Mouse (Mus musculus) intestine, embryonic 14.5 days (tissue): ENCODE measurements at regions not wholly inside any gene's neighbourhood (a gene's known extent, or its start where the extent isn't known, plus 50 kb on each side); places are given as distances from the start of the nearest gene placed in this dataset.
"Not testable (repeated sequence)": the region's sequence is repeated elsewhere in the genome, so short reads cannot be mapped to it uniquely, and the experiment has no call there.

ENCODE experiments used
- ATAC-seq: fragments of 200-750 bp; cut with Nextera tagmentation; replicated peaks from 2 replicates; pipeline ENCODE4 v1.8.0; 2017; ENCODE audit warnings: low read depth, moderate number of reproducible peaks, moderate TSS enrichment, moderate library complexity; ENCODE audit not compliant: low FRiP score, low TSS enrichment
- DNase-seq: peaks from one replicate; pipeline ENCODE4 v3.0.0-alpha.2; 2018; ENCODE audit warnings: low spot score
- H3K27ac ChIP-seq: fragments of 300-500 bp; sonication (generic); 2 replicates; pipeline ENCODE4 v1.5.1; 2014; ENCODE audit warnings: low read depth, mild to moderate bottlenecking, control low read depth
- H3K27me3 ChIP-seq: fragments of 300-500 bp; sonication (generic); replicated peaks from 2 replicates; pipeline ENCODE4 v1.6.1; 2014; ENCODE audit warnings: low read length, control low read depth; ENCODE audit not compliant: control insufficient read depth, insufficient read depth
- H3K36me3 ChIP-seq: fragments of 300-500 bp; sonication (generic); 2 replicates; pipeline ENCODE4 v1.6.1; 2014; ENCODE audit warnings: low read length, control low read depth; ENCODE audit not compliant: control insufficient read depth, insufficient read depth
- H3K4me1 ChIP-seq: fragments of 300-500 bp; sonication (generic); replicated peaks from 2 replicates; pipeline ENCODE4 v1.6.1; 2014; ENCODE audit warnings: low read length, control low read depth, mixed read lengths; ENCODE audit not compliant: control insufficient read depth, insufficient read depth
- H3K4me2 ChIP-seq: fragments of 300-500 bp; sonication (generic); 2 replicates; pipeline ENCODE4 v1.6.1; 2014; ENCODE audit warnings: low read length
- H3K4me3 ChIP-seq: fragments of 300-500 bp; sonication (generic); 2 replicates; pipeline ENCODE4 v1.5.1; 2014; ENCODE audit warnings: low read depth, low read length, control low read depth, mixed read lengths
- H3K9ac ChIP-seq: fragments of 300-500 bp; sonication (generic); 2 replicates; pipeline ENCODE4 v1.6.1; 2014; ENCODE audit warnings: mild to moderate bottlenecking, low read length
- H3K9me3 ChIP-seq: fragments of 300-500 bp; sonication (generic); 2 replicates; pipeline ENCODE4 v1.6.1; 2016; ENCODE audit warnings: low read length, control low read depth; ENCODE audit not compliant: control insufficient read depth
- WGBS: fragments of 180-500 bp; shearing (Covaris S2); extraction: QIAGEN DNeasy Blood & Tissue Kit; methylation state at CpG from one replicate; pipeline ENCODE4 v1.1.7; 2014; 5-methylcytosine and 5-hydroxymethylcytosine counted together

GRCm38 (mm10) chr13:50092537-50092936 is 157.6 kb downstream of the Gm906 start:
- DNase-seq (no peak), ATAC-seq (no peak)
- WGBS, result 76% methylated on average over 2 of the region's 2 CpGs
- Histone ChIP-seq H3K4me1 (no peaks in the 10 kb centered on the region), H3K27ac (no peak overlapping the region), H3K27me3 (no peaks in the 10 kb centered on the region), H3K4me2 (no peak overlapping the region), H3K4me3 (no peak overlapping the region), H3K36me3 (no peaks in the 10 kb centered on the region), H3K9ac (no peak overlapping the region), H3K9me3 (no peaks in the 10 kb centered on the region)

DNA sequence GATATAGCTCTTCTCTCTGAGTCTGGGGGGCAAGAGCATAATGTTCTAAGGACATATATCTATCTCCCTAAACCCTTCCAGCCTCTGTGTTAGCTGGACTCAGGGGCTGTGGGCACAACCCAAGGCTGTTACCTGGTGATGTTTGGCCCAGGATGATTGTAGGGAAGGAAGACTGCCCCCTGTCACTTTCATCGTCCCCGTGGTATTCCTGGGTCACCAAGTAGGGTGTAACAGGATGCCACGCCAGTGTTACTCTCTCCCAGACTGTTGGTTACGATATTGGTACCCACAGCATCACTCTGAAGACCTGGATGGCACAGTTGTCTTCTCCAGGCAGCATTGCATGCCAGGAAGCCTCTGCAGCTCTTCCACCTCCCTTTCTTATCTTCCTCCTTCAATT is 185.3 kb downstream of the Gm906 start:
- H3K9ac ChIP-seq, result no peak overlapping the region
- ATAC-seq (no peak), DNase-seq (no peak)
- WGBS, result 78% methylated on average over 4 of the region's 4 CpGs
- H3K9me3 ChIP-seq, result no peaks in the 10 kb centered on the region
- no peaks in the 10 kb centered on the region for H3K27me3 ChIP-seq
- no peaks in the 10 kb centered on the region for H3K36me3 ChIP-seq
- H3K4me2 ChIP-seq, result no peak overlapping the region
- no peaks in the 10 kb centered on the region for H3K4me1 ChIP-seq
- H3K4me3 ChIP-seq, result no peak overlapping the region
- no peak overlapping the region for H3K27ac ChIP-seq

DNA sequence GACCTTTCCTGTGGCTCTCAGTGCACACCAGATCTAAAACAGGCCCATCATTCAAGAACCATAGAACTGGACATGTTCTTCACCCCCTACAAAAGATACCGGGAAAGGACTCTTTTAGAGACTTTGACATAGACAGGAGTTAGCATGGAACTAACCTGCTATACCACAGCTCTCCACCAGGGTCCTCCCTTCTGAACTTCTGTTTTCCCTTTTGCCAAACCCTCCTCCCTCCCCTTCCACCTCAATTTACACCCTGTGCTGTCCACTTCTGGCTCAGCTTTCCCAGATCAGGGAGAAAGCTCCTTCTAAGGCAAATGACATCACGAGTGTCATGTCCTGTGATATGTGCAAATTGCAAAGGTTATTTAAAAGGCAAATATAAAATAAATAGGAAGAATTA is 185.7 kb downstream of the Gm906 start:
- not testable (repeated sequence) for DNase-seq, H3K27me3 ChIP-seq, H3K4me1 ChIP-seq, H3K36me3 ChIP-seq, H3K4me2 ChIP-seq, H3K27ac ChIP-seq, ATAC-seq, H3K9ac ChIP-seq, H3K4me3 ChIP-seq, H3K9me3 ChIP-seq
- WGBS, result 62% methylated on average over 2 of the region's 2 CpGs

GRCm38 (mm10) chr13:50059676-50060075 is 190.4 kb downstream of the Gm906 start:
- H3K4me2 ChIP-seq, H3K4me3 ChIP-seq, H3K4me1 ChIP-seq, ATAC-seq, H3K27ac ChIP-seq, H3K27me3 ChIP-seq, H3K36me3 ChIP-seq, H3K9me3 ChIP-seq, H3K9ac ChIP-seq, DNase-seq: not testable (repeated sequence)
- 71% methylated on average over 1 of the region's 1 CpGs for WGBS

DNA sequence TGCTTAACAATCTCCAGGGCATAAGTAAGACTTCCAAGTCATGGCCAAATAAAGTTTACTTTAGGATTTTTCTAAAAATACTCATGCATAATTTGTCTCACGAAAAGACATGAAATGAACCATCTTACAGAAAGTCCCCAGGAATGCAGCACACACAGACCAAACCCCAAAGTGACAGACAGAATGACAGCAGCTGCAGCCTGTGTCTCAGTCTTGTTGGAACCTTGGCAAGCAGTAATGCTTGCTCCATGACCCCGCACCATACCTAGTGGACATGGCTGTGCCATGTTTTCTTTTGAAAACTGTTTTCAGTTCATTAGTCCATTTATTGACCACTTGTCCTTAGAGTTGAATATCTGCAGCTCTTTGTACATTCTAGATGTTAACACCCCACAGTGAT is 191.1 kb downstream of the Gm906 start:
- not testable (repeated sequence) for H3K9ac ChIP-seq, H3K27ac ChIP-seq, ATAC-seq, H3K4me1 ChIP-seq, H3K27me3 ChIP-seq, DNase-seq, H3K9me3 ChIP-seq, H3K4me3 ChIP-seq, H3K36me3 ChIP-seq, H3K4me2 ChIP-seq
- WGBS, result 47% methylated on average over 2 of the region's 2 CpGs

GRCm38 (mm10) chr13:50051746-50052145 is 198.4 kb downstream of the Gm906 start:
- H3K27ac ChIP-seq, H3K9me3 ChIP-seq, H3K27me3 ChIP-seq, H3K4me1 ChIP-seq, DNase-seq, ATAC-seq, H3K36me3 ChIP-seq, H3K9ac ChIP-seq, H3K4me2 ChIP-seq, H3K4me3 ChIP-seq: not testable (repeated sequence)

DNA sequence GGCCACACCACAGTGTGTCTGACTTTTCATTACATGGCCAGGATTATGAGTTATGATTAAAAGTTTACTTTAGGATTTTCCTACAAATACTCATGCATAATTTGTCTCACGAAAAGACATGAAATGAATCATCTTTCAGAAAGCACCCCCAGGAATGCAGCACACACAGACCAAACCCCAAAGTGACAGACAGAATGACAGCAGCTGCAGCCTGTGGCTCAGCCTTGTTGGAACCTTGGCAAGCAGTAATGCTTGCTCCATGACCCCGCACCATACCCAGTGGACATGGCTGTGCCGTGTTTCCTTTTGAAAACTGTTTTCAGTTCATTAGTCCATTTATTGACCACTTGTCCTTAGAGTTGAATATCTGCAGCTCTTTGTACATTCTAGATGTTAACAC is 199.0 kb downstream of the Gm906 start:
- H3K27ac ChIP-seq, H3K4me1 ChIP-seq, H3K4me3 ChIP-seq, ATAC-seq, H3K9ac ChIP-seq, H3K4me2 ChIP-seq, H3K27me3 ChIP-seq, DNase-seq, H3K9me3 ChIP-seq, H3K36me3 ChIP-seq: not testable (repeated sequence)
- WGBS, result 87% methylated on average over 3 of the region's 3 CpGs

DNA sequence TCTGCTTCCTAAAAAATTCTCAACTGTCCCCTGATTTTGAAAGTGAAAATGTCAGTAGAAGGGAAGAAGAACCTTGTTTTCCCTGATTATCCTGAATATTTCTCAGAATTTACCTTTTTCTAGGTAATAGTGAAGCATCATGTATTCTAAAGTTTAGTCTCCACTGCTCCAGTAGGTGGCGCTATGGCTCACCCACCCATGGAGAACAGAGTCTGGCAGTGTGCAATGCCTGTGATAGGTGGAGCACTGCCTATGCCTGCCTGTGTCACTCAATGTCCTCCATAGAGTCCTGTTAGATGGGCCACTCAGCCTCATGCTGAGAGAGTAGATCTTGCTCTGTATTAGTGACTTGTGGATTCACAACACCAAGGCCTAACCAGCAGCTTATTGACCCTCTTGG is 218.4 kb downstream of the Gm906 start:
- WGBS, result 20% methylated on average over 1 of the region's 1 CpGs

GRCm38 (mm10) chr13:50007730-50008129 is 208.9 kb upstream of the Gm30302 start:
- H3K4me2 ChIP-seq, H3K4me3 ChIP-seq, H3K9me3 ChIP-seq, H3K9ac ChIP-seq, H3K4me1 ChIP-seq, DNase-seq, ATAC-seq, H3K36me3 ChIP-seq, H3K27me3 ChIP-seq, H3K27ac ChIP-seq: not testable (repeated sequence)
- WGBS, result 70% methylated on average over 3 of the region's 3 CpGs

More for the DNA sequence above, 218.4 kb downstream of the Gm906 start:
- Histone ChIP-seq H3K27me3 (no peaks in the 10 kb centered on the region), H3K27ac (no peak overlapping the region), H3K36me3 (no peaks in the 10 kb centered on the region), H3K9ac (no peak overlapping the region), H3K9me3 (no peaks in the 10 kb centered on the region), H3K4me2 (no peak overlapping the region), H3K4me1 (no peaks in the 10 kb centered on the region), H3K4me3 (no peak overlapping the region)
- ATAC-seq (no peak), DNase-seq (no peak)
